Mouse (Mus musculus): ENCODE data around the gene Gtf2b. TPM values are rescaled to one million over a fixed set of nuclear protein-coding genes. Genes with fewer than 3 reads are reported as not detected.

Gtf2b gene
- polyA plus RNA-seq (2016; fragmentation: Nextera tagmentation; extraction: Ambion mirVana), result 91.6 and 91.8 TPM in 2 replicates

- Histone ChIP-seq H3K9me3 (no peaks in the 10 kb centered on the region), H3K4me3 (peak within 1 kb of the TSS; percentile 89), H3K36me3 (replicated peaks) (no peaks in the 10 kb centered on the region), H3K4me1 (peaks cover 17% of the 10 kb centered on the region), H3K27ac (replicated peaks) (peak within 1 kb of the TSS; percentile 97), H3K27me3 (replicated peaks; ENCODE audit: low read depth, poor library complexity, severe bottlenecking) (no peaks in the 10 kb centered on the region)
- peak; percentile 95 for DNase-seq (ENCODE audit: low spot score)
- WGBS, result under 1% methylated on average over 64 of the region's 64 CpGs
Observed at GRCm38 (mm10) chr3:142764995-142765777, at the start of gene Gtf2b. Gene Gtf2b, plus strand, starts transcription at chr3:142765045.

GRCm38 (mm10) chr3:142725481-142725880 lies 39.4 kb upstream of the Gtf2b start:
- Histone ChIP-seq H3K36me3 (replicated peaks) (peaks cover 11% of the 10 kb centered on the region), H3K4me1 (no peaks in the 10 kb centered on the region), H3K27ac (replicated peaks) (no peak overlapping the region), H3K9me3 (no peaks in the 10 kb centered on the region), H3K4me3 (no peak overlapping the region), H3K27me3 (replicated peaks; ENCODE audit: low read depth, poor library complexity, severe bottlenecking) (no peaks in the 10 kb centered on the region)
- WGBS, result 85% methylated on average over 2 of the region's 2 CpGs
- no peak for DNase-seq (ENCODE audit: low spot score)

DNA sequence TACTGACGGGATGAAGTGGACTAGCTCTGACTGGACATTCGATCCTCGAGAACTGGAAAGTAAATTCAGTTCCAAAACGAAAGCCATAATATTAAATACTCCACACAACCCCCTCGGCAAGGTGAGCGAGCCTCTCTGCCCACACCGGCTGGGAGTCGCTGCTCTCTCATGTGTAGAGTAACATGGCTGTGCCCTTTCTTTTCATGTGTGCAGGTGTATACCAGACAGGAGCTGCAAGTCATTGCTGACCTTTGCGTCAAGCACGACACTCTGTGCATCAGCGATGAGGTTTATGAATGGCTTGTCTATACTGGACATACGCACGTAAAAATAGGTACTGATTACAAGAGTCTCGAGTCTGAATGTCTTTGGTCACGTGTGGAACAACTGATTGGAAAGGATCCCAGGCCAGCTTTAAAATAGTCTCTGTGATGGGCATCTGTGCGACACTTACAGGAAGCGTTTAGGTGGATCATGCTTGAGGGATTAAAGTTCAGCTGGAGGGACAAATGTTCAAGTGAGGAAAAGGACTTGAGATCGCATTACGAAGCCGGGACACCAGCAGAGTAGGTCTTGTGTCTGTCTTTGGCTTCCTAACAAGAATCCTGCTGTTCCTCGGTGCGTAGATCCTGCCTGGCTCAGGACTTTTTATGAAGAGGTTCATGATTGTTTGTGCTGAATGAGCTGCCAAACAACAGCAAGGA lies 38.7 kb upstream of the Gtf2b start:
- no peak for DNase-seq (ENCODE audit: low spot score)
- Histone ChIP-seq H3K4me3 (no peak overlapping the region), H3K27ac (replicated peaks) (no peak overlapping the region), H3K27me3 (replicated peaks; ENCODE audit: low read depth, poor library complexity, severe bottlenecking) (no peaks in the 10 kb centered on the region), H3K4me1 (no peaks in the 10 kb centered on the region), H3K36me3 (replicated peaks) (peaks cover 11% of the 10 kb centered on the region), H3K9me3 (no peaks in the 10 kb centered on the region)
- 87% methylated on average over 22 of the region's 22 CpGs for WGBS

- Histone ChIP-seq H3K27me3 (replicated peaks; ENCODE audit: low read depth, poor library complexity, severe bottlenecking) (no peaks in the 10 kb centered on the region), H3K36me3 (replicated peaks) (0 out of 2 replicates have a peak, but pooled peaks cover 3% of the 10 kb centered on the region), H3K4me1 (no peaks in the 10 kb centered on the region), H3K4me3 (no peak overlapping the region), H3K27ac (replicated peaks) (no peak overlapping the region), H3K9me3 (no peaks in the 10 kb centered on the region)
- DNase-seq (ENCODE audit: low spot score), result no peak
- WGBS, result 87% methylated on average over 12 of the region's 12 CpGs
Observed at GRCm38 (mm10) chr3:142734291-142734690, 30.6 kb upstream of the Gtf2b start.

- 80% methylated on average over 7 of the region's 7 CpGs for WGBS
- DNase-seq (ENCODE audit: low spot score), result no peak
- H3K4me3 ChIP-seq, result no peak overlapping the region
- H3K27me3 ChIP-seq (replicated peaks; ENCODE audit: low read depth, poor library complexity, severe bottlenecking), result no peaks in the 10 kb centered on the region
- H3K36me3 ChIP-seq (replicated peaks), result 0 out of 2 replicates have a peak, but pooled peaks cover 3% of the 10 kb centered on the region
- no peak overlapping the region for H3K27ac ChIP-seq (replicated peaks)
- H3K4me1 ChIP-seq, result no peaks in the 10 kb centered on the region
- no peaks in the 10 kb centered on the region for H3K9me3 ChIP-seq
Observed at GRCm38 (mm10) chr3:142740896-142741295, 23.9 kb upstream of the Gtf2b start.

DNA sequence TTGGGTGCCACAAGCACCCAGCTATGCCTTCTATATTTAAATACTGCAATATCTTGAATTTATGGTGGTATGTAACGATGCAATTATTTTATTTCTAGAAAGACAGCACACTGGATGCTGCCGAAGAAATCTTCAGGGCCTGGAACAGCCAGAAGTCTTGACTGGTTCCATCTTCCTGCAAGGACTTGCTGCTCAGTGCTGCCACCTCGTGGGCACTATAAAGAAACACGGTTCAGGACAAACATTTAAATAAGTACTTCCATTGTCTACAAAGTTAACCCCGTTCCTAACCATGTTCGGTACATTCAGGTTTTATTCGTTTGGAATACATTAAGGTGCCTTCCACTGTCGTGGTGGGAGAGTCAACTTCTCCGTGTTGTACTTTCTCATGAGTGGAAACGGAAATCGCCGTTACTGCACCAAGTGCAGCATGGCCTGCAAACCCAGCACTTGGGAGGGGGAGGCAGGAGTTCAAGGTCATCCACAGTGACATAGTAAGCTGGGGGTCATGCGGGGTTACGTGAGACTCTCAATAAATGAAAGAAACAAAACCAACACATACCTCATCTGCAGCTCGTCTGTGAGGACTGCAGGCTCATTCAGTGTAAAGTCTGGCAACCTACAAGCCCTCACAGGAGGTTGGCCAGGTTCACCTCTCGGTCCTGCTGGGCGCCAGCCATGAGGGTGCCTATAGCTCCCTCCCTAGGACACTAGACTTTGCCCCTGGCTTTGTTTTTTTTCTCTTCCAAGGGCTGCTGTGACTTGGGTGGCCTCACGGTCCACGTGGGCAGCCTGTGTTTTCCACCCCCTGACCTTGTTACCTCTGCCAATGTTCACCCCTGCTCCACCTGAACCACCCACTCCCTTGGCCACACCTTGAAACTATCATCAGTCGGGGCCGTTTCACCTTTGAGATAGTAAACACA lies 20.6 kb upstream of the Gtf2b start:
- Histone ChIP-seq H3K27me3 (replicated peaks; ENCODE audit: low read depth, poor library complexity, severe bottlenecking) (no peaks in the 10 kb centered on the region), H3K9me3 (no peaks in the 10 kb centered on the region), H3K27ac (replicated peaks) (no peak overlapping the region), H3K4me3 (no peak overlapping the region), H3K36me3 (replicated peaks) (no peaks in the 10 kb centered on the region), H3K4me1 (no peaks in the 10 kb centered on the region)
- WGBS, result 60% methylated on average over 21 of the region's 21 CpGs
- peak; percentile 62 for DNase-seq (ENCODE audit: low spot score)

DNA sequence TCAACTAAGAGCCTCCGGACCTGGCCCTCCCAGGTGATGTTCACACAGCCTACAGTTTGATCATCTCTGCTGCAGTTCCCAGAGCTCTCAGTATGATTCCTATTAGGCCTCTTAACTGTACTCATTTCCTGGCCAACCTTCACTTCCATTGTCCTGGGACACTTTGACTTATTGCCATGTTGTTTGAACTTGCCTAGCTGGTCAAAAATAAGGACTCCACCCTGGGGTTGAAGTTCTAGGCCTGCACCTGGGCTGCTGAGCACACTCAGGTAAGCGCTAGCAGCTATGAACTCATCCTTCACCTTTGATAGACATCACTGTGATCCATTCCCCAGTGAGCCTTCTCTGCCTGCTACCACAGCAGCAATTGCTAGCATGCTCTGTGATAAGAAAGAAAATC lies 19.8 kb upstream of the Gtf2b start:
- no peak for DNase-seq (ENCODE audit: low spot score)
- no peak overlapping the region for H3K27ac ChIP-seq (replicated peaks)
- H3K4me3 ChIP-seq, result no peak overlapping the region
- H3K4me1 ChIP-seq, result no peaks in the 10 kb centered on the region
- H3K27me3 ChIP-seq (replicated peaks; ENCODE audit: low read depth, poor library complexity, severe bottlenecking), result no peaks in the 10 kb centered on the region
- 94% methylated on average over 2 of the region's 2 CpGs for WGBS
- H3K9me3 ChIP-seq, result no peaks in the 10 kb centered on the region
- no peaks in the 10 kb centered on the region for H3K36me3 ChIP-seq (replicated peaks)

- H3K36me3 ChIP-seq (replicated peaks), result no peaks in the 10 kb centered on the region
- H3K9me3 ChIP-seq, result no peaks in the 10 kb centered on the region
- no peak for DNase-seq (ENCODE audit: low spot score)
- H3K4me1 ChIP-seq, result no peaks in the 10 kb centered on the region
- no peak overlapping the region for H3K27ac ChIP-seq (replicated peaks)
- H3K4me3 ChIP-seq, result no peak overlapping the region
- H3K27me3 ChIP-seq (replicated peaks; ENCODE audit: low read depth, poor library complexity, severe bottlenecking), result no peaks in the 10 kb centered on the region
- WGBS, result 94% methylated on average over 7 of the region's 7 CpGs
Observed at GRCm38 (mm10) chr3:142747673-142748072, 17.2 kb upstream of the Gtf2b start.

DNA sequence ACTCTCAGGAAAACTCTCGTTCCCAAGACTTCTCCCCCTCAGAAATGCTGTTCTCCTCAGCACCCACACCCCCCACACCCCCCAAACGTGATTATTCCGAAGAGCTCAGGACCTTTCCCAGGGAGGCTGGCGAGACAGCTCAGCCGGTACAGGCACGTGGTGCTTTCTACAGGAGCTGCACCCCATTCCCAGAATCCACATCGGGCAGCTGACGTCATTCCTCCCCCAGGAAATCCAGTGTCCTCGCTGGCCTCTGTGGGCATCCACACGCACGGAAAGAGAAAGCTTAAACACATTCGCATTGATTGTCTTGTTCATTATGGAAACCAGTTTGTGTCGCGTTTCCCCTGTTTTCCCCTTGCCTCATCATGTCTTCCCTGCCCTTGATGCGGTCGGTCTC lies 15.7 kb upstream of the Gtf2b start:
- no peak for DNase-seq (ENCODE audit: low spot score)
- no peak overlapping the region for H3K4me3 ChIP-seq
- no peak overlapping the region for H3K27ac ChIP-seq (replicated peaks)
- H3K36me3 ChIP-seq (replicated peaks), result no peaks in the 10 kb centered on the region
- WGBS, result 85% methylated on average over 16 of the region's 16 CpGs
- no peaks in the 10 kb centered on the region for H3K4me1 ChIP-seq
- H3K9me3 ChIP-seq, result no peaks in the 10 kb centered on the region
- H3K27me3 ChIP-seq (replicated peaks; ENCODE audit: low read depth, poor library complexity, severe bottlenecking), result no peaks in the 10 kb centered on the region

GRCm38 (mm10) chr3:142755132-142755867 lies 9.5 kb upstream of the Gtf2b start:
- H3K4me1 ChIP-seq, result no peaks in the 10 kb centered on the region; the same call in 1 of the 2 replicates
- WGBS, result 90% methylated on average over 18 of the region's 18 CpGs
- H3K9me3 ChIP-seq, result no peaks in the 10 kb centered on the region
- H3K4me3 ChIP-seq, result no peak overlapping the region
- H3K36me3 ChIP-seq (replicated peaks), result no peaks in the 10 kb centered on the region
- DNase-seq (ENCODE audit: low spot score), result no peak
- H3K27ac ChIP-seq (replicated peaks), result no peak overlapping the region
- H3K27me3 ChIP-seq (replicated peaks; ENCODE audit: low read depth, poor library complexity, severe bottlenecking), result no peaks in the 10 kb centered on the region

GRCm38 (mm10) chr3:142757841-142758240 lies 7.0 kb upstream of the Gtf2b start:
- H3K36me3 ChIP-seq (replicated peaks), result no peaks in the 10 kb centered on the region

GRCm38 (mm10) chr3:142758593-142758992 lies 6.3 kb upstream of the Gtf2b start:
- Histone ChIP-seq H3K4me1 (no peaks in the 10 kb centered on the region; the same call in 1 of the 2 replicates), H3K27me3 (replicated peaks; ENCODE audit: low read depth, poor library complexity, severe bottlenecking) (no peaks in the 10 kb centered on the region), H3K9me3 (no peaks in the 10 kb centered on the region), H3K36me3 (replicated peaks) (no peaks in the 10 kb centered on the region), H3K27ac (replicated peaks) (no peak overlapping the region), H3K4me3 (no peak overlapping the region)
- DNase-seq (ENCODE audit: low spot score), result no peak
- WGBS, result 84% methylated on average over 7 of the region's 7 CpGs

More at GRCm38 (mm10) chr3:142757841-142758240, 7.0 kb upstream of the Gtf2b start:
- H3K4me3 ChIP-seq, result no peak overlapping the region
- H3K27me3 ChIP-seq (replicated peaks; ENCODE audit: low read depth, poor library complexity, severe bottlenecking), result no peaks in the 10 kb centered on the region
- no peak for DNase-seq (ENCODE audit: low spot score)
- no peaks in the 10 kb centered on the region for H3K9me3 ChIP-seq
- no peaks in the 10 kb centered on the region; the same call in 1 of the 2 replicates for H3K4me1 ChIP-seq
- H3K27ac ChIP-seq (replicated peaks), result no peak overlapping the region
- WGBS, result 61% methylated on average over 12 of the region's 12 CpGs
